Mouse (Mus musculus): ENCODE measurements around the gene Gm38431.

Gm38431 gene

GRCm38 (mm10) chr9:21041308-21041707 lies 50.5 kb downstream of the Gm38431 start:
- peak; percentile 81 for DNase-seq (ENCODE audit: low spot score)

- DNase-seq (ENCODE audit: low spot score) = no peak
These were observed 52.0 kb downstream of the Gm38431 start for GRCm38 (mm10) chr9:21039779-21040178.

- DNase-seq (ENCODE audit: low spot score) = peak; percentile 41
These were observed 54.3 kb downstream of the Gm38431 start for GRCm38 (mm10) chr9:21037481-21037891.

GRCm38 (mm10) chr9:21036666-21037065 lies 55.1 kb downstream of the Gm38431 start:
- peak; percentile 42 for DNase-seq (ENCODE audit: low spot score)

GRCm38 (mm10) chr9:21036161-21036560 lies 55.6 kb downstream of the Gm38431 start:
- no peak for DNase-seq (ENCODE audit: low spot score)

GRCm38 (mm10) chr9:21035586-21035985 lies 56.2 kb downstream of the Gm38431 start:
- DNase-seq (ENCODE audit: low spot score) = no peak

GRCm38 (mm10) chr9:21034481-21035085 lies 57.2 kb downstream of the Gm38431 start:
- DNase-seq (ENCODE audit: low spot score) = no peak

- DNase-seq (ENCODE audit: low spot score) = peak; percentile 82
These were observed 58.7 kb downstream of the Gm38431 start for GRCm38 (mm10) chr9:21033136-21033535.

- DNase-seq (ENCODE audit: low spot score) = no peak
These were observed 59.3 kb downstream of the Gm38431 start for GRCm38 (mm10) chr9:21032491-21032890.

- peak; percentile 86 for DNase-seq (ENCODE audit: low spot score)
These were observed 59.9 kb downstream of the Gm38431 start, which contains the start of gene Icam5 for GRCm38 (mm10) chr9:21031896-21032351. TSS of gene Icam5 (plus strand) at chr9:21032073.

- DNase-seq (ENCODE audit: low spot score) = peak; percentile 75
These were observed 60.4 kb downstream of the Gm38431 start for GRCm38 (mm10) chr9:21031251-21031895.

GRCm38 (mm10) chr9:21030781-21031250 lies 61.0 kb downstream of the Gm38431 start:
- DNase-seq (ENCODE audit: low spot score) = peak; percentile 92

GRCm38 (mm10) chr9:21030055-21030600 lies 61.7 kb downstream of the Gm38431 start:
- no peak for DNase-seq (ENCODE audit: low spot score)

GRCm38 (mm10) chr9:21029291-21030054 lies 62.3 kb downstream of the Gm38431 start, which contains the start of gene Icam4:
TSS of gene Icam4 (plus strand) at chr9:21029373.
- DNase-seq (ENCODE audit: low spot score) = peak; percentile 84

- no peak for DNase-seq (ENCODE audit: low spot score)
These were observed 63.2 kb downstream of the Gm38431 start for GRCm38 (mm10) chr9:21028560-21029110.

- no peak for DNase-seq (ENCODE audit: low spot score)
These were observed 64.0 kb downstream of the Gm38431 start for GRCm38 (mm10) chr9:21027774-21028290.

GRCm38 (mm10) chr9:21026849-21027248 lies 64.9 kb downstream of the Gm38431 start:
- DNase-seq (ENCODE audit: low spot score) = no peak

- DNase-seq (ENCODE audit: low spot score) = no peak
These were observed 66.5 kb downstream of the Gm38431 start for GRCm38 (mm10) chr9:21025258-21025810.

- no peak for DNase-seq (ENCODE audit: low spot score)
These were observed 69.1 kb downstream of the Gm38431 start for GRCm38 (mm10) chr9:21022726-21023125.

- no peak for DNase-seq (ENCODE audit: low spot score)
These were observed 69.5 kb downstream of the Gm38431 start for GRCm38 (mm10) chr9:21022288-21022687.

- DNase-seq (ENCODE audit: low spot score) = no peak
These were observed 70.4 kb downstream of the Gm38431 start for GRCm38 (mm10) chr9:21021363-21021762.
